Mouse (Mus musculus) stomach, postnatal 0 days (tissue): ENCODE results near the gene Me3.

ENCODE experiments used
- CTCF ChIP-seq: IDR thresholded peaks from 2 replicates; pipeline ENCODE4 v1.5.1; 2016; ENCODE audit warnings: antibody characterized with exemption, low read depth, mild to moderate bottlenecking, moderate library complexity
- EP300 ChIP-seq: optimal IDR thresholded peaks from 2 replicates; pipeline ENCODE3; 2016; ENCODE audit warnings: antibody characterized with exemption

DNA sequence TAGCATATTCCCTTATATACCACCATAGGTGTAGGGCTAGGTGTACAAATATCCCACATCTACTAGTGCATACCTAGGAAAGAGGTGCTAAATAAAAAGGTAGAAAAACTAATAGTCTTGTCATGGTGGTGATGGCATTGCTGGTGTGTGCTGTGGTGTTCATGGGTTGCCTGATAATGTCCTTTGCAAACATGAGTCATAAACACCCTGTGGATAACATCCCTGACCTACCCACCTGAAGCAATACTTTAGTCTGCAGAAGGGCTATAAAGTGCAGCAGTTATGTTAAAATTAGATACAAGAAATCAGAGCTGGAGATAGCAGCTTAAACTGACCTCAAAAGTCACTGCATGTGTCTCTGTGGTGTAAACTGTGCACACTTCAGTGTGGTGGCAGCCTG is 80.9 kb downstream of the Me3 start:
- no peak for TF ChIP-seq CTCF
- no peak for TF ChIP-seq EP300
